Mouse (Mus musculus) ES-E14 (cell line): ENCODE data around the gene Sdhaf3. TPM values are rescaled to one million over a fixed set of nuclear protein-coding genes. Genes with fewer than 3 reads are reported as not detected.

ENCODE experiments used
- DNase-seq: peaks from one replicate; pipeline ENCODE4 v3.0.0-alpha.2; 2013; ENCODE audit warnings: low read depth, low spot score
- H3K27ac ChIP-seq: 2 replicates; pipeline ENCODE4 v1.5.1; 2012; ENCODE audit warnings: low read depth, mild to moderate bottlenecking, low read length, moderate library complexity, mixed read lengths; ENCODE audit not compliant: poor library complexity, insufficient read depth, severe bottlenecking
- H3K36me3 ChIP-seq: 2 replicates; pipeline ENCODE4 v1.6.1; 2012; ENCODE audit warnings: mild to moderate bottlenecking, low read length, moderate library complexity, mixed read lengths; ENCODE audit not compliant: control insufficient read depth, poor library complexity, insufficient read depth, severe bottlenecking
- H3K4me1 ChIP-seq, 2 experiments: fragments of 150-350 bp in 1 of 2; sonication (generic) in 1 of 2; 2 replicates each; pipeline ENCODE4 v1.6.1; 2012; ENCODE audit warnings: low read length in 2 of 2, mild to moderate bottlenecking in 1 of 2, mixed read lengths in 1 of 2; ENCODE audit not compliant: control insufficient read depth in 2 of 2, insufficient read depth in 2 of 2, poor library complexity in 1 of 2
- H3K4me3 ChIP-seq, 2 experiments: fragments of 150-350 bp in 1 of 2; sonication (generic) in 1 of 2; 2 replicates each; pipeline ENCODE4 v1.5.1; 2012; ENCODE audit warnings: low read length in 2 of 2, low read depth in 1 of 2, mild to moderate bottlenecking in 1 of 2, mixed read lengths in 1 of 2; ENCODE audit not compliant: insufficient read depth in 1 of 2, poor library complexity in 1 of 2, severe bottlenecking in 1 of 2
- H3K9ac ChIP-seq: 2 replicates; pipeline ENCODE4 v1.6.1; 2012; ENCODE audit warnings: low read depth, mild to moderate bottlenecking, low read length, mixed read lengths; ENCODE audit not compliant: poor library complexity, insufficient read depth, severe bottlenecking
- H3K9me3 ChIP-seq: fragments of 150-350 bp; sonication (generic); 2 replicates; pipeline ENCODE4 v1.6.1; 2012; ENCODE audit warnings: low read depth, mild to moderate bottlenecking, low read length; ENCODE audit not compliant: control insufficient read depth, insufficient read depth
- CHD2 ChIP-seq: IDR thresholded peaks from 2 replicates; pipeline ENCODE4 v1.6.1; 2014; ENCODE audit warnings: mild to moderate bottlenecking, low read depth, low read length, inconsistent platforms
- HCFC1 ChIP-seq: IDR thresholded peaks from 2 replicates; pipeline ENCODE4 v1.6.1; 2012; ENCODE audit warnings: low read length, inconsistent platforms, borderline replicate concordance; ENCODE audit not compliant: insufficient read depth
- MAFK ChIP-seq: IDR thresholded peaks from 2 replicates; pipeline ENCODE4 v1.6.1; 2014; ENCODE audit warnings: mild to moderate bottlenecking, low read depth, low read length, inconsistent platforms; ENCODE audit not compliant: insufficient read depth
- ZC3H11A ChIP-seq: IDR thresholded peaks from 2 replicates; pipeline ENCODE4 v1.6.1; 2012; ENCODE audit warnings: low read depth, mild to moderate bottlenecking, inconsistent platforms, low read length, borderline replicate concordance
- ZNF384 ChIP-seq: IDR thresholded peaks from 2 replicates; pipeline ENCODE4 v1.6.1; 2012; ENCODE audit warnings: low read depth, low read length, inconsistent platforms
- in situ Hi-C, 2 experiments: fragments of 600-800 bp; cut with MboI; formaldehyde crosslinking; loops; one replicate each; pipeline ENCODE4 v1.15.1; 2025; ENCODE audit warnings: low sequenced_read_pairs in 2 of 2, inconsistent platforms in 1 of 2; ENCODE audit not compliant: unreplicated experiment in 2 of 2
- total RNA-seq: library from RNA; depleted of rRNA; stranded (reverse); fragments of 300-350 nt; gene quantifications from 2 replicates; pipeline ENCODE4 v1.2.3, GENCODE M21; 2012; rRNA removed

Sdhaf3 gene
- total RNA-seq, 1 experiment: 3.3 TPM

GRCm38 (mm10) chr6:7083661-7084060 lies 127.9 kb downstream of the Sdhaf3 start:
- H3K4me1 ChIP-seq: no peaks in the 10 kb centered on the region
- no peaks in the 10 kb centered on the region for H3K36me3 ChIP-seq
- no peak overlapping the region for H3K27ac ChIP-seq
- H3K9me3 ChIP-seq: no peaks in the 10 kb centered on the region
- H3K4me3 ChIP-seq: no peak overlapping the region
- TF ChIP-seq HCFC1 (no peak), ZC3H11A (no peak), ZNF384 (no peak), CHD2 (no peak), MAFK (no peak)
- DNase-seq: no peak
- H3K9ac ChIP-seq: no peak overlapping the region
- in situ Hi-C loops: no loop called here

DNA sequence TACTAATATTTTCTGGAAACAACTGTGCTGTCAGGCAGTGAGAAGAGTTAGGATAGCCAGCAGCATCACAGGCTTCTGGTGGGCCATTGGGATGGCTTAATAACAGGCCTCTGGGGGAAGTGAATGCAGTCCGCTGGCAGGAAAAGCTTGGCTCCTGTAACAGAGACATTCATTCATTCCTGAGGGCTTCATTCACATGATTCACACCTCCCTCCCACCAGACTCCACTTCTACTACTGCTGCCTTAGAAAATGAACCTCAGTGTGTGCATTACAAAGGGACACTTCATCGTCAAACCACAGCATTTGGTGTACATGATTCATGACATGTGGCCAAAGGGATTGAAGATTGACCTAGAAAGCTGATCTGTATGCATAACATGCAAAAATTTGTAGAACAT lies 128.6 kb downstream of the Sdhaf3 start:
- in situ Hi-C loops: no loop called here
- no peaks in the 10 kb centered on the region for H3K4me1 ChIP-seq
- H3K9ac ChIP-seq: no peak overlapping the region
- no peaks in the 10 kb centered on the region for H3K9me3 ChIP-seq
- no peak overlapping the region for H3K4me3 ChIP-seq
- TF ChIP-seq ZNF384 (no peak), HCFC1 (no peak), ZC3H11A (no peak), CHD2 (no peak), MAFK (no peak)
- H3K36me3 ChIP-seq: no peaks in the 10 kb centered on the region
- DNase-seq: no peak
- H3K27ac ChIP-seq: no peak overlapping the region

GRCm38 (mm10) chr6:7085506-7085905 lies 129.7 kb downstream of the Sdhaf3 start:
- Histone ChIP-seq H3K9me3 (no peaks in the 10 kb centered on the region), H3K36me3 (no peaks in the 10 kb centered on the region), H3K4me1 (no peaks in the 10 kb centered on the region), H3K27ac (no peak overlapping the region), H3K4me3 (no peak overlapping the region), H3K9ac (no peak overlapping the region)
- no peak for DNase-seq
- no peak for TF ChIP-seq ZC3H11A
- TF ChIP-seq MAFK: no peak
- TF ChIP-seq CHD2: no peak
- no peak for TF ChIP-seq HCFC1
- no peak for TF ChIP-seq ZNF384
- in situ Hi-C loops: no loop called here

- no peak for DNase-seq
- in situ Hi-C loops: no loop called here
- TF ChIP-seq MAFK: no peak
- TF ChIP-seq HCFC1: no peak
- no peak for TF ChIP-seq ZNF384
- TF ChIP-seq ZC3H11A: no peak
- TF ChIP-seq CHD2: no peak
These were observed 136.3 kb downstream of the Sdhaf3 start for GRCm38 (mm10) chr6:7092094-7092493.

More at GRCm38 (mm10) chr6:7092094-7092493, 136.3 kb downstream of the Sdhaf3 start:
- no peak overlapping the region for H3K4me3 ChIP-seq
- no peaks in the 10 kb centered on the region for H3K4me1 ChIP-seq
- H3K9ac ChIP-seq: no peak overlapping the region
- no peaks in the 10 kb centered on the region for H3K9me3 ChIP-seq
- H3K36me3 ChIP-seq: no peaks in the 10 kb centered on the region
- no peak overlapping the region for H3K27ac ChIP-seq

Other genes starting within 250 kb of the Sdhaf3 start
- gene Dlx6, start 92.7 kb upstream of the Sdhaf3 start, total RNA-seq: 0.21 TPM in 1 of 2 replicates, not detected in the other
- not detected in 2 replicates for gene Dlx5, start 73.9 kb upstream of the Sdhaf3 start, total RNA-seq